In genomic region chr6:125008060-125008459, GRCm38 (mm10) we compare ENCODE assay signal across 8 mouse cellular contexts. TPM values are rescaled to one million over a fixed set of nuclear protein-coding genes. Genes with fewer than 3 reads are reported as not detected.
DNase-seq lines count a peak whose midpoint lies in the region; ATAC-seq and TF ChIP-seq lines count a peak whose summit lies in the region.

No protein-coding gene starts in this region.

- DNase-seq in urinary bladder, postnatal 10 days (ENCODE audit: low spot score) = no peak
- no peak for DNase-seq in urinary bladder, postnatal 14 days (ENCODE audit: low spot score)

- 44% methylated on average over 13 of the region's 13 CpGs for WGBS in limb, embryonic 12.5 days
- WGBS in small intestine, adult 2 months = 36% methylated on average over 13 of the region's 13 CpGs

- H3K9ac ChIP-seq in limb, embryonic 12.5 days (replicated peaks) = peak overlapping the region; percentile 98; the same call in 1 of the 2 replicates

- no peak for TF ChIP-seq POLR2A in embryonic fibroblast, embryonic 13.5 days (IDR thresholded peaks at IDR 0.05; ENCODE audit: low read depth, low read length)
- no peak for TF ChIP-seq POLR2A in small intestine, adult 2 months (IDR thresholded peaks at IDR 0.05; ENCODE audit: low read depth, low read length)

- peaks cover 27% of the 10 kb centered on the region for H3K36me3 ChIP-seq in megakaryocyte, embryonic 14.5 days (replicated peaks; ENCODE audit: low read length)
- peaks cover 23% of the 10 kb centered on the region for H3K36me3 ChIP-seq in limb, embryonic 12.5 days
- H3K36me3 ChIP-seq in small intestine, adult 2 months (ENCODE audit: control insufficient read depth, insufficient read depth, low read length) = peaks cover 15% of the 10 kb centered on the region

- H3K4me3 ChIP-seq in megakaryocyte, embryonic 14.5 days (replicated peaks) = peak overlapping the region; percentile 96
- H3K4me3 ChIP-seq in embryonic fibroblast, embryonic 13.5 days (ENCODE audit: insufficient read depth, low read length) = peak overlapping the region; percentile 79
- H3K4me3 ChIP-seq in limb, embryonic 12.5 days (replicated peaks) = peak overlapping the region; percentile 95
- H3K4me3 ChIP-seq in small intestine, adult 2 months (ENCODE audit: low read depth, low read length) = peak overlapping the region; percentile 64

- peak overlapping the region; percentile 90; the same call in 1 of the 2 replicates for H3K27ac ChIP-seq in embryonic fibroblast, embryonic 13.5 days (ENCODE audit: insufficient read depth, low read length)
- H3K27ac ChIP-seq in limb, embryonic 12.5 days = peak overlapping the region; percentile 85
- H3K27ac ChIP-seq in small intestine, adult 2 months (ENCODE audit: insufficient read depth, low read depth, low read length) = peak overlapping the region; percentile 67; the same call in 1 of the 2 replicates

- no peak for TF ChIP-seq CTCF in embryonic fibroblast, embryonic 13.5 days (IDR thresholded peaks at IDR 0.05; ENCODE audit: borderline replicate concordance, insufficient read depth, low read length)
- no peak for TF ChIP-seq CTCF in small intestine, adult 2 months (IDR thresholded peaks at IDR 0.05; ENCODE audit: extremely low read depth, insufficient read length, insufficient replicate concordance, low read depth, low read length)

- H3K4me1 ChIP-seq in megakaryocyte, embryonic 14.5 days = peaks cover 61% of the 10 kb centered on the region
- H3K4me1 ChIP-seq in embryonic fibroblast, embryonic 13.5 days (ENCODE audit: control insufficient read depth, insufficient read depth, low read length) = no peaks in the 10 kb centered on the region; the same call in 1 of the 2 replicates
- H3K4me1 ChIP-seq in limb, embryonic 12.5 days (replicated peaks) = peaks cover 34% of the 10 kb centered on the region
- H3K4me1 ChIP-seq in small intestine, adult 2 months (ENCODE audit: control insufficient read depth, insufficient read depth, insufficient read length, low read length) = peaks cover 2% of the 10 kb centered on the region; the same call in 1 of the 2 replicates

- peak overlapping the region; percentile 85 for H3K4me2 ChIP-seq in limb, embryonic 12.5 days

- peaks cover 13% of the 10 kb centered on the region for H3K27me3 ChIP-seq in megakaryocyte, embryonic 14.5 days (replicated peaks)
- peaks cover 13% of the 10 kb centered on the region for H3K27me3 ChIP-seq in limb, embryonic 12.5 days
- H3K27me3 ChIP-seq in small intestine, adult 2 months (ENCODE audit: control insufficient read depth, insufficient read depth, low read length) = no peaks in the 10 kb centered on the region

- no peaks in the 10 kb centered on the region for H3K9me3 ChIP-seq in megakaryocyte, embryonic 14.5 days
- no peaks in the 10 kb centered on the region for H3K9me3 ChIP-seq in limb, embryonic 12.5 days

- ATAC-seq in megakaryocyte, adult 5-6 weeks (ENCODE audit: poor library complexity, severe bottlenecking) = no peak
- no peak; the same call in 1 of the 2 replicates for ATAC-seq in limb, embryonic 12.5 days (ENCODE audit: insufficient number of reproducible peaks, insufficient read depth, low FRiP score, low TSS enrichment, low read depth)
- ATAC-seq in cerebellum, adult (ENCODE audit: insufficient number of reproducible peaks, low FRiP score, low TSS enrichment) = no peak

RNA-seq across cellular contexts. Expression of gene Zfp384, which starts 0.9 kb away (rescaled TPM):
- polyA plus RNA-seq in megakaryocyte, embryonic 14.5 days (2012; ENCODE audit: insufficient read depth, low replicate concordance) = 21.5 and 67.6 TPM in 2 replicates
- 67.0 and 70.0 TPM in 2 replicates for total RNA-seq in megakaryocyte, adult 5-6 weeks (2015)
- 34.1 and 36.0 TPM in 2 replicates for total RNA-seq in megakaryocyte, adult 5-6 weeks (2017)
- 46.3 and 63.5 TPM in 2 replicates for polyA plus RNA-seq in embryonic fibroblast, embryonic 13.5 days (2011; ENCODE audit: insufficient read length, low read depth, missing spikeins)
- polyA plus RNA-seq in limb, embryonic 12.5 days (2016; fragmentation: Nextera tagmentation; extraction: Ambion mirVana) = 18.5 and 24.7 TPM in 2 replicates
- 28.6 and 57.0 TPM in 2 replicates for polyA plus RNA-seq in small intestine, adult 2 months (2012; rRNA removed)

RNA-seq across cellular contexts. Expression of gene Pianp, which starts 11.6 kb away (rescaled TPM):
- 2.5 and 7.7 TPM in 2 replicates for polyA plus RNA-seq in megakaryocyte, embryonic 14.5 days (2012; ENCODE audit: insufficient read depth, low replicate concordance)
- total RNA-seq in megakaryocyte, adult 5-6 weeks (2015) = not detected in 2 replicates
- not detected in 2 replicates for total RNA-seq in megakaryocyte, adult 5-6 weeks (2017)
- polyA plus RNA-seq in embryonic fibroblast, embryonic 13.5 days (2011; ENCODE audit: insufficient read length, low read depth, missing spikeins) = 1.9 TPM in 1 of 2 replicates, not detected in the other
- polyA plus RNA-seq in limb, embryonic 12.5 days (2016; fragmentation: Nextera tagmentation; extraction: Ambion mirVana) = 5.0 and 5.8 TPM in 2 replicates
- polyA plus RNA-seq in small intestine, adult 2 months (2012; rRNA removed) = 2.8 and 5.0 TPM in 2 replicates

RNA-seq across cellular contexts. Expression of gene Ing4, which starts 31.5 kb away (rescaled TPM):
- polyA plus RNA-seq in megakaryocyte, embryonic 14.5 days (2012; ENCODE audit: insufficient read depth, low replicate concordance) = 16.8 and 17.7 TPM in 2 replicates
- 33.0 and 35.7 TPM in 2 replicates for total RNA-seq in megakaryocyte, adult 5-6 weeks (2015)
- total RNA-seq in megakaryocyte, adult 5-6 weeks (2017) = 63.3 and 63.9 TPM in 2 replicates
- 48.3 and 52.2 TPM in 2 replicates for polyA plus RNA-seq in embryonic fibroblast, embryonic 13.5 days (2011; ENCODE audit: insufficient read length, low read depth, missing spikeins)
- polyA plus RNA-seq in limb, embryonic 12.5 days (2016; fragmentation: Nextera tagmentation; extraction: Ambion mirVana) = 170 and 177 TPM in 2 replicates
- polyA plus RNA-seq in small intestine, adult 2 months (2012; rRNA removed) = 14.2 and 32.7 TPM in 2 replicates

RNA-seq across cellular contexts. Expression of gene Acrbp, which starts 41.4 kb away (rescaled TPM):
- 8.7 and 11.3 TPM in 2 replicates for polyA plus RNA-seq in megakaryocyte, embryonic 14.5 days (2012; ENCODE audit: insufficient read depth, low replicate concordance)
- total RNA-seq in megakaryocyte, adult 5-6 weeks (2015) = 9.0 and 14.2 TPM in 2 replicates
- 3.4 and 8.8 TPM in 2 replicates for total RNA-seq in megakaryocyte, adult 5-6 weeks (2017)
- polyA plus RNA-seq in embryonic fibroblast, embryonic 13.5 days (2011; ENCODE audit: insufficient read length, low read depth, missing spikeins) = 2.5 and 5.4 TPM in 2 replicates
- polyA plus RNA-seq in limb, embryonic 12.5 days (2016; fragmentation: Nextera tagmentation; extraction: Ambion mirVana) = 17.6 and 18.3 TPM in 2 replicates
- polyA plus RNA-seq in small intestine, adult 2 months (2012; rRNA removed) = 7.5 and 18.2 TPM in 2 replicates

RNA-seq across cellular contexts. Expression of gene Cops7a, which starts 42.7 kb away (rescaled TPM):
- 46.8 and 55.7 TPM in 2 replicates for polyA plus RNA-seq in megakaryocyte, embryonic 14.5 days (2012; ENCODE audit: insufficient read depth, low replicate concordance)
- total RNA-seq in megakaryocyte, adult 5-6 weeks (2015) = 35.4 and 37.2 TPM in 2 replicates
- 19.4 and 25.7 TPM in 2 replicates for total RNA-seq in megakaryocyte, adult 5-6 weeks (2017)
- 77.4 and 94.3 TPM in 2 replicates for polyA plus RNA-seq in embryonic fibroblast, embryonic 13.5 days (2011; ENCODE audit: insufficient read length, low read depth, missing spikeins)
- 114 and 124 TPM in 2 replicates for polyA plus RNA-seq in limb, embryonic 12.5 days (2016; fragmentation: Nextera tagmentation; extraction: Ambion mirVana)
- 82.6 and 131 TPM in 2 replicates for polyA plus RNA-seq in small intestine, adult 2 months (2012; rRNA removed)
